Mouse (Mus musculus) kidney, postnatal 0 days (tissue): Measurements from ENCODE around the gene Padi2. TPM values are rescaled to one million over a fixed set of nuclear protein-coding genes. Genes with fewer than 3 reads are reported as not detected.

Source experiments
- ATAC-seq: fragments of 200-750 bp; cut with Nextera tagmentation; replicated peaks from 2 replicates; pipeline ENCODE4 v1.8.0; 2017; ENCODE audit warnings: low read depth, moderate number of reproducible peaks, moderate TSS enrichment, moderate library complexity; ENCODE audit not compliant: low FRiP score
- DNase-seq: peaks from one replicate; pipeline ENCODE4 v3.0.0-alpha.2; 2016; ENCODE audit warnings: low spot score
- H3K27ac ChIP-seq: fragments of 300-500 bp; sonication (generic); 2 replicates; pipeline ENCODE4 v1.5.1; 2014; ENCODE audit warnings: mild to moderate bottlenecking
- H3K27me3 ChIP-seq: fragments of 300-500 bp; sonication (generic); 2 replicates; pipeline ENCODE4 v1.6.1; 2014; ENCODE audit warnings: low read length, mixed read lengths; ENCODE audit not compliant: insufficient read depth
- H3K36me3 ChIP-seq: fragments of 300-500 bp; sonication (generic); 2 replicates; pipeline ENCODE4 v1.6.1; 2014; ENCODE audit warnings: low read length, mixed read lengths; ENCODE audit not compliant: insufficient read depth
- H3K4me1 ChIP-seq: fragments of 300-500 bp; sonication (generic); replicated peaks from 2 replicates; pipeline ENCODE4 v1.6.1; 2014; ENCODE audit warnings: antibody characterized with exemption, low read length, mixed read lengths; ENCODE audit not compliant: insufficient read depth
- H3K4me2 ChIP-seq: fragments of 300-500 bp; sonication (generic); 2 replicates; pipeline ENCODE4 v1.6.1; 2014; ENCODE audit warnings: mild to moderate bottlenecking, low read length, moderate library complexity, mixed read lengths
- H3K4me3 ChIP-seq: fragments of 300-500 bp; sonication (generic); replicated peaks from 2 replicates; pipeline ENCODE4 v1.5.1; 2014; ENCODE audit warnings: low read depth, low read length
- H3K9ac ChIP-seq: fragments of 300-500 bp; sonication (generic); 2 replicates; pipeline ENCODE4 v1.6.1; 2014; ENCODE audit warnings: low read depth, low read length
- H3K9me3 ChIP-seq: fragments of 300-500 bp; sonication (generic); replicated peaks from 2 replicates; pipeline ENCODE4 v1.6.1; 2016; ENCODE audit warnings: low read length, inconsistent platforms, mixed read lengths
- CTCF ChIP-seq: IDR thresholded peaks from 2 replicates; pipeline ENCODE4 v1.5.1; 2016; ENCODE audit warnings: antibody characterized with exemption, low read depth, mild to moderate bottlenecking, moderate library complexity
- WGBS: fragments of 180-500 bp; shearing (Covaris S2); extraction: QIAGEN DNeasy Blood & Tissue Kit; methylation state at CpG from one replicate; pipeline ENCODE4 v1.1.7; 2014; 5-methylcytosine and 5-hydroxymethylcytosine counted together
- polyA plus RNA-seq: library from polyadenylated mRNA; unstranded; fragments of >200 nt; fragmentation: Nextera tagmentation; extraction: Ambion mirVana; gene quantifications from 2 replicates; pipeline ENCODE4 v1.2.1, GENCODE M21; 2015

Padi2 gene
- 21.1 and 21.8 TPM in 2 replicates for polyA plus RNA-seq

DNA sequence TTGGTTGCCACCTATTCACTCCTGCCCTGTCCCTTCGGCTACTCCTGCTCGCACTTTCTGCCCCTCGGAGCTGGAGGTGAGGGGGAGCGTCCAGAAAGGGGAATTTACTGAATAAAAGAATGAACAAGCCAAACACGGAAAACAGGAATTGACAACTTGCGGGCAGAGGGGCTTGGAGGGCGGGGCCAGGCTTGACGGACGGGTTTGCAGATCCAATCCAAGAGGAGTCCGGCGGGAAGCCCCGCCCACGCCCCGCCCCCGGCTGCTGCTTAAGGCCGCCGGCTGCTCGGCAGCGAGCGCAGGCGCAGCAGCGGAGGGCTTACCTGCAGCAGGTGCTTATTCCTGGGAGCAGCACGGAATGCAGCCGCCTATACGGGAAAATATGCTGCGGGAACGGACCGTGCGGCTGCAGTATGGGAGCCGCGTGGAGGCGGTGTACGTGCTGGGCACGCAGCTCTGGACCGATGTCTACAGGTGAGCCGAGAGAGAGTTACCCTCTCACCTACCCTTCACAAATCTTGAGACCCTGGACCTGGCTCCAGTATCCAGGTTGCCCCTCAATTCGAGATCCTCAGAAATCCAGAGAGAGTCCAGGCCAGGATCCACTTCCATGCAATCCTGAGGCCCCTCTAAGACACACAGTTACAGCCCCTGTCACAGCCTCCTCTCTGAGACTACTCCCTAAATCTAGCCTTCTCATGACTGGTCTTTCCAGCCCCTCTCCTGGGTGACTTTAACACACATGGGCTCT lies at the start of gene Padi2:
Padi2 (plus strand) TSS at position 269 of the 751 bp plus-strand sequence.
- H3K9ac ChIP-seq = 0 out of 2 replicates have a peak within 1 kb of the TSS, but pooled peaks have one; percentile 0
- peak within 1 kb of the TSS; percentile 30 for H3K4me3 ChIP-seq
- H3K4me2 ChIP-seq = peak within 1 kb of the TSS; percentile 64
- H3K4me1 ChIP-seq = 0 out of 2 replicates have a peak, but pooled peaks cover 6% of the 10 kb centered on the region
- no peak for TF ChIP-seq CTCF
- no peaks in the 10 kb centered on the region for H3K9me3 ChIP-seq
- H3K27me3 ChIP-seq = 0 out of 2 replicates have a peak, but pooled peaks cover 5% of the 10 kb centered on the region
- WGBS = 3% methylated on average over 37 of the region's 37 CpGs
- no peak within 1 kb of the TSS for H3K27ac ChIP-seq
- ATAC-seq (peak; percentile 53), DNase-seq (peak; percentile 84)
- H3K36me3 ChIP-seq = no peaks in the 10 kb centered on the region

- WGBS = 71% methylated on average over 5 of the region's 5 CpGs
- Histone ChIP-seq H3K4me2 (no peak overlapping the region), H3K4me1 (no peaks in the 10 kb centered on the region), H3K9ac (no peak overlapping the region), H3K27ac (no peak overlapping the region), H3K9me3 (no peaks in the 10 kb centered on the region), H3K4me3 (no peak overlapping the region), H3K27me3 (no peaks in the 10 kb centered on the region), H3K36me3 (no peaks in the 10 kb centered on the region)
- TF ChIP-seq CTCF = no peak
- DNase-seq (no peak), ATAC-seq (no peak)
Measured at GRCm38 (mm10) chr4:140857041-140857440, 49.1 kb upstream of the Padi2 start.

DNA sequence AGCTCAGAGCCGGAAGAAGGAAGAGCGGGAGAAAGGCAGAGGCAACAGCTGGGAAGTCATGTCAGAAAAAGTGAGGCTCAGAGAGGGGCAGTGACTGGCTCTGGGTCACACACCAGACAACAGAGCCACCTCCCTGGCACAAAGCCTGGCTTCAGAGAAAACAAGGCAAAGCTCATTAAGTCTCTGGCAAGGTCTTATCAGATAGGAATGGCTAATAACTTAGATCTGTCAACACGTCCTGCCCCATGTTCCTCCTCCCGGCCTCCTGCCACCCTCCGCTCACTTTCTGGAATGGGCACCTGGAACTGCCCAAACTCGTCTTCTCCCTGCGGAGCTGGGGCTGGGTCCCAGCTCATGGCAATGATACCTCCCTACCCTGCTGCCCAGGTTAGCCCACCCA lies 48.3 kb upstream of the Padi2 start:
- Histone ChIP-seq H3K4me1 (no peaks in the 10 kb centered on the region), H3K4me2 (no peak overlapping the region), H3K9me3 (no peaks in the 10 kb centered on the region), H3K27ac (no peak overlapping the region), H3K4me3 (no peak overlapping the region), H3K27me3 (no peaks in the 10 kb centered on the region), H3K9ac (no peak overlapping the region), H3K36me3 (no peaks in the 10 kb centered on the region)
- 72% methylated on average over 7 of the region's 7 CpGs for WGBS
- TF ChIP-seq CTCF = no peak
- ATAC-seq = no peak
- DNase-seq = no peak

DNA sequence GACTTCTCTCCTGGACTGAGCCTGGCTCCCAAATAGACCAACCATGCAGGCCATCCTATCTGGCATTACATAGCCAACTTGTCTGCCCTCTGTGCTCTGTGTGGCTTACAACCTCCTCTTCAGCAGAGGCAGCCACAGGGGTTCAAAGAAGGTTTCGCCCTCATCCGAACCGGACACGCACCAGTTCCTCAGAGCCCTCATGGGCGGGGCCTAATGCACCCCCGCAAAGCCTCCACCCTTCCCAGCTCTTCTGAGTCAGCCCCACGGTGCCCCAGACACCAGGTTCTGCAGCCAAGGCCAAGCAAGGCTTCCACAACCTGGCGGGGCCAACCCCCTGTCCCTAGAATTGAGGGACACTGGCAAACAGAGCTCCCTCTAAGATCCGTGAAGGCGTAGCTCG lies 46.9 kb upstream of the Padi2 start:
- no peak for ATAC-seq
- Histone ChIP-seq H3K9ac (no peak overlapping the region), H3K4me2 (no peak overlapping the region), H3K36me3 (no peaks in the 10 kb centered on the region), H3K4me3 (no peak overlapping the region), H3K4me1 (no peaks in the 10 kb centered on the region), H3K27ac (no peak overlapping the region), H3K9me3 (no peaks in the 10 kb centered on the region), H3K27me3 (no peaks in the 10 kb centered on the region)
- DNase-seq = no peak
- no peak for TF ChIP-seq CTCF
- 56% methylated on average over 11 of the region's 11 CpGs for WGBS

GRCm38 (mm10) chr4:140860125-140860766 lies 45.9 kb upstream of the Padi2 start:
- TF ChIP-seq CTCF = no peak
- ATAC-seq = peak; percentile 47
- 47% methylated on average over 7 of the region's 7 CpGs for WGBS
- Histone ChIP-seq H3K27me3 (no peaks in the 10 kb centered on the region), H3K9ac (no peak overlapping the region), H3K36me3 (no peaks in the 10 kb centered on the region), H3K9me3 (no peaks in the 10 kb centered on the region), H3K4me3 (no peak overlapping the region), H3K27ac (no peak overlapping the region), H3K4me2 (no peak overlapping the region), H3K4me1 (no peaks in the 10 kb centered on the region)
- DNase-seq = no peak

- WGBS = 86% methylated on average over 7 of the region's 7 CpGs
- no peak for TF ChIP-seq CTCF
- Histone ChIP-seq H3K27me3 (no peaks in the 10 kb centered on the region), H3K36me3 (no peaks in the 10 kb centered on the region), H3K4me1 (no peaks in the 10 kb centered on the region), H3K27ac (no peak overlapping the region), H3K4me3 (no peak overlapping the region), H3K4me2 (no peak overlapping the region), H3K9me3 (no peaks in the 10 kb centered on the region), H3K9ac (no peak overlapping the region)
- ATAC-seq (no peak), DNase-seq (no peak)
Measured at GRCm38 (mm10) chr4:140860767-140861147, 45.4 kb upstream of the Padi2 start.
